Mouse (Mus musculus) heart, postnatal 10 days (tissue): ENCODE measurements at regions not wholly inside any gene's neighbourhood (a gene's known extent, or its start where the extent isn't known, plus 50 kb on each side); places are given as distances from the start of the nearest gene placed in this dataset.

Experiments used
- DNase-seq, 2 experiments: peaks; one replicate each; pipeline ENCODE4 v3.0.0; 2021
- intact Hi-C: fragments of 180-260 bp; cut with DNase I; formaldehyde crosslinking; loops from one replicate; pipeline ENCODE4 v1.15.1; 2025

DNA sequence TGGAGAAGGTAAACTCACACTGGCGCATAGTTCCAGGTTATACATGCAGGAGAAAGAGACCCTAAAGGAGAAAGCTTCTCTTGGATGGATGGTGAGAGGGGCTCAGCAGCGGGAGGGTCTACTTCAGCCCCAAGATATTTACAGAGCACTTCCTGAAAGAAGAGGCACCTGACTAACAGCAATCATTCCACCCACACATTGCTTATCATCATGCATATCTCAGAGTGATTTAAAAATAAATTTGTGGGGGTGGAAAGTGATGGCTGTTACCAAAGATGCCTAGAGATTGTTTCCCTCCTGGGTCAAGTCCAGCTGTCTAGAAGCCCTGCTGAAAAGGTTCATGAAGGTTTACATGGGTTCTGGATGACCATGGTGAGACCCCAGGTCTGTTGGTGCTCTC, 184.4 kb upstream of the Sesn3 start:
- intact Hi-C loops, result no loop called here
- DNase-seq, result no peak

DNA sequence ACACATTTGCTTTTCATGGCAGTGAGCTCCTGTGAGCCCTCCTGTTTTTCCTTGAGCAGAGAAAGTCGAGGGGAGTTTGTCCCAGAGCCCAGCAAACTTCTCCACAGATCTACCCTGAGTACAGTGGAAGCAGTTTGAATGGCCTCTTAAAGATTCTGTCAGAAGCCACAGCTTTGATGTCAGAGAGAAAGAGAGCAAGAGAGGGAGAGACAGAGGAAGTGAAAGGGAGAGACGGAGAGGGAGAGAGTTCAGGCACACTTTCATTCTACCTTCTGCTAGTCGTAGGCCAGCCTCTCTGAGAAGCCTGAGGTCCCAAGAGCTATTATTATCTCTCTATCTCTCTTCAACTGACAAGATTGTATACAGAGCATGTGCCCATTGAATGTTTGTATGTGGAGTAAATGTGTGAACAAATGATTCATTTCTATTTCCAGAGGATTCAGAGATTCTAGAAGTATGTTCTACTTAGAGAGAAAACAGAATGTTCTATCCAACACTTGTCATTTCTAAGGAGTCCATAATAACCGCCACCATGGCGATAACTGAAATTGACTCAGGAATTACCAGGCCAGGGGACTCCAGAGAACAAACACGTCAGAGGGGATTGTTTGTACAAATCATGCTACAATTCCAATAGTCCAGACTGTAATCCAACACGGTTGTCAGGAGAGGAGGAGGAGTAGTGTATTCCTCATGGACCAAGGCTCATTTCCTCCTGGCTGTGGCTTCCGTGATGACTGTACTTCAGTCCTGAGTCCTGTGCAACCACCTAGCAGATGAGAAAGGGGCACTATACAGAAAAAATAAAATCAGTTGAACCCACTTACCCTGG, 183.6 kb upstream of the Sesn3 start:
- intact Hi-C loops, result no loop called here
- no peak for DNase-seq

DNA sequence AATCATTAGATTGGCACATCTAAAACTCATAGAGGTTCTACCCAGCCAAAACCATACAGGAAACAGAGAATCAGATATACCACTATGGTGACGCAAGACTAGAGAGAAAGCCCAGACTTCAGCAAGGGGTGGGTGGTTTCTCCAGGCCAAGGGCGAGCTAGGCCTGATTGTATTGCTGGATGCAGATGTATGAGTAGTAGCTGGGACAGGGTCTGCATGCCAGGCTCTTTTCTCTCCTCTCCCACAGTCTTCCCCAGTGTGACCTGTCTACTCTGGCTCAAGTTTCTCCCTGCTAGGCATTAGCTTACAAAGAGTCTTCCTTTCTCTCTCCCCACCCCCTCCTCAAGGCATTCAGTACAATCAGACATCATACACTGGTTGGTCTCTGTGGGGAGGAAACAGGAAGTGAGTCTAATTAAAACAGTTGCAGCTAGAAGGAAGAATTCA, 181.8 kb upstream of the Sesn3 start:
- intact Hi-C loops, result no loop called here
- DNase-seq, result peak; percentile 14 to 22

DNA sequence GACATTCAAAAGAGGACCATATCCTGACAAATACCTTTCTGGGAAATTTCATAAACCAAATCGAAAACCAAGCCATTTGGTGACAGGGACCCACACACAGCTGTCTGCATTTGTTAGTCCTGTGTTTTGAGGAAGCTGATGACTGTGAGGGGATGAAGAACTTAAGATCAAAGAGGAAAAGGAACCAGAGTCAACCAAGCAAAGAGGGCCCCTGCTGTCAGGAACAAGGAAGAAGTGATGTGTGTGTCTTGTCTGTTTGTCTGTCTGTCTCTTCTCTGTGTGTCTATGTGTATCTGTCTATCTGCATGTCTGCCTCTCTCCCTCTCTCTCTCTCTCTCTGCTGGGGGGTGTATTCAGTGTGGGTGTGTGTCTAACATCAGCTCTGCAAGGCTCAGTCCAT, 171.3 kb upstream of the Sesn3 start:
- intact Hi-C loops, result no loop called here
- no peak for DNase-seq

DNA sequence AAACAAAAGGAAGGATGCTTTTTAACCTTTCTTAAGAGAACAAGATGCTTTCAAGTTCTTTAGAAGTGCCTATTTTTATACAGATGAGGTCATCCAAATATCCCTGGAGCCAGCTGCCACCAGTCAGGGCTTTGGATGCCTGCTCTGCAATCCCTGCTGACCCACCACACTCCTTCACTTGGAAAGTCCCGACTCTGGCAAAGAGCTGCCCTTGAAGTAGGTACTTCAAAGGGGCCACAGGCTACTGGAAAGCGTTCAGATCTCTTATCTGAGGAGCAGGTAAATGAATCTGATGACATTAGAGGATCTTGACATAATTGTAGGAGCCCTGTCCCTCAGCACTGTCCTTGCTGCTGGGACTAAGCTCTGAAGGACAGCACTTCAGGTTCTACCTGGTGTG, 169.9 kb upstream of the Sesn3 start:
- DNase-seq, result peak; percentile 31 to 34
- intact Hi-C loops, result no loop called here

DNA sequence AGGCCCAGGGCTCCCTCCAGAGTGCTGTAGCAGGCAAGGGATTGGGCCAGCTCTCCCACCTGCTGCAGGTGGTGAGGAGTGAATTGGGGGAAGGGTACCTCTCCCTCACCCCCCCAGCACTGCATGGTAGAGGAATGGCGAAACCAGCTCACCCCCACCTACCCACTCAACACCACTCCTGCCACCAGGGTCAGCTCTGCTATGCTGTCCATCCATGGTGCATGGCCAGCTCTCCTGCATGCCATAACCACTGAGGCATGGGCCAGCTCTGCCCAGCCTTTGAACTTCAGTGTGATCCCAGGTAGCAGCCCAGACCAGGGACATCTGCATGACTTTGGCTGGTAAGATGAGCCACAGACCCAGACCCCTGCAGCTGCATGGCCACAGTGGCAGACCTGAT, 168.5 kb upstream of the Sesn3 start:
- intact Hi-C loops, result no loop called here
- DNase-seq, result no peak

DNA sequence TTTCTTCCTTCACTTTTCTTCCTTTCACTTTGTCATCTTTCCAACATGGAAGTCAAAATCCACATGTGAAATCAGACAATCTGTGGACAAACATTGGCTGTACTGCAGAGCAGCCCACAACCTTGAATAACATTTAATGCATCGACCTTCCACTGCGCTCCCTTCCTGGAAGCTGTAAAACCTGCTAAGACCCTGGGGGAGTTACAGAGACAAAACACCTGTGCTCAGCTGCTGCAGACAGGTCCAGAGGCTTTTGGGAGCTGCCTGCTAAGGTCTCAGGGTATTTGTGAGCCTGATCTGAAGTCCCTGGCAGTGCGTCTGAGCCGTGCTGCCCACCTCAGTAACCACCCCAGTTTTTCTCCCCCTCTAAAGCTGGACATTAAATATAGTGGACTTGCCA, 166.1 kb upstream of the Sesn3 start:
- DNase-seq, result no peak
- intact Hi-C loops, result no loop called here

DNA sequence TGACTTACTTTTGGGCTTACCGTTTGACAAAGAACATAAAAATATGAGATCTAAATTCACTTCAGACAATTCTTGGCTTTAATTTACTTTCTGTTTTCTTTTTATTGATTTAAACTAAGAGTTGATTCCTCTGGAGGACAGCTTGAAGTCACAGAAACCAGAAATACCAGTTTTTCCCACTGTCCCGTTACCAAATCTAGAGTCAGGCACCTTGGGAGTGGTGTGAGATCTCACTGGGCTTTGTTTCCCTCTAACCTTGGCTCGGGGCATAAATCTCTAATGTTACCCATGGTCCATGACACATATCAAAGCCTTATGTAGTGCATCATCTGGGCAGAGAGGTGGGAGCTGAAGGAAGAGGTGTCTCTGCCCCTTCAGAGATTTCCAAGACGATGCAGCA, 165.4 kb upstream of the Sesn3 start:
- DNase-seq, result no peak
- intact Hi-C loops, result no loop called here

DNA sequence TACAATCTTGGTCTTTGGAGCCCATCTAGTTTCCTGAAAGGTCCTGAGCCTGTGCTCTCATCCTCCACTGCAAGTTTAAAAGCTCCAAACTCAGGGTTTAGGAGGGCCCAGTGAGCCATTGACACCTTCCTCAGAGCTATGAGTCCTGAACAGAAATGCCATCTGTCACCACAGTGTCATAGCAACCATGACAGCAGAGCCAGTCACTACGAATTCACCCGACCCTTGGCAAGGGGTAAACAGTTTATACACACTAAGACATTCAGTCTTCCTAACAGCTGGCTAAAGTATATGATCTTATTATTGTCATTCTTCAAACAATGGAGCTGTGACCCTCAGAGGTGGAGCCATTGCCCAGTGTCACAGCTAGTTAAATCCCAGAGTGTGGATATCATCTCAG, 163.2 kb upstream of the Sesn3 start:
- intact Hi-C loops, result no loop called here
- no peak for DNase-seq

DNA sequence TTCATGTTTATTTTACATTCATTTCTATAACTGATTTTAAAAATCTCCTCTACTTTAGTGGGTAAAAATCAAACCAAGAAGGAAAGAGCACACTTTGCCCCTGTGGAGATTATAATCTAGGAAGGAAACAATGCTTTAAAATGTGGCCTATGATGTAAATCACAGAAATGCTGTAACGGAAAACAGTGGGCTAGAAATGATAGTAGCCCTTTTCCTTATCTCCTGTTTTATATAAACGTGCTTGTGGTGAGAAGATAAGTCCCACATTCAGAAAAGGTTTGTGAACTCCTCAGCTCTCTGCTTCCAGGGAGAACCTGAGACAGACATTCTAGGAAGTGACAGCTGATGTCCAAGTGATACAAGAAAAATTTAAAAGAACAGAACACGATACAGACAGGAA, 159.3 kb upstream of the Sesn3 start:
- intact Hi-C loops, result no loop called here
- no peak for DNase-seq

DNA sequence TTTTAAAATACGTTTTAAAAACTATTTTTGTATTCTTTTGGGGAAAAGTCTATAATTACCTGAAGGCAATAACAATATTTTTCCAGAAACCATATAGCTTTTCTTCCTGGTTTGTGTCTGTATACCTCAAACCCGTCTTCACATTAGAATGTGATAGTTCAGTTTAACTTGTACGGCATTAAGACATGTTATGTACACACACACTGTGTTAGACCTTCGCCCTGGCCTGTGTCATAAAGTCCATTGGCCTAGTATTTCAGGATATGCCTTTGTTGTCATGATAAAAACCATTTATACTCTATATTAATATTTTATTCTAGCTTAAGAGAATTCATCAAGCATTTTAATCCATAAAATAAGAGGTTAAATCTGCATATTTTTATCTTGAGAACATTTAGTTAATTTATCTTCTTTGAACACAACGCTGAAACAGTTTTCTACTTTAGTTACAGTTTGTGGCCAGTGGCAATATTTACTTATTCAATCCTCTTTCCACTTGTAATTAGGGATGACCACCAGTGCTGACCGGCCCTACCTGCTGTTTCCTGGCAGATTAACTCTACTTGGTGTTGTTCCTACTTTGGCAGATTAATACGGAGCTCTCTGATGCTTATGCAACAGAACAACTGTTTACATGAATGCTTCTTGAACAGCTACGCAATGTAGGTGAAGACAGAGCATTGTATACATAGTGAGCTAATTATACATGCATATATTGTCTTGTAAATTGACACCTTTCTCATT, 158.6 kb upstream of the Sesn3 start:
- no peak for DNase-seq
- intact Hi-C loops, result no loop called here

DNA sequence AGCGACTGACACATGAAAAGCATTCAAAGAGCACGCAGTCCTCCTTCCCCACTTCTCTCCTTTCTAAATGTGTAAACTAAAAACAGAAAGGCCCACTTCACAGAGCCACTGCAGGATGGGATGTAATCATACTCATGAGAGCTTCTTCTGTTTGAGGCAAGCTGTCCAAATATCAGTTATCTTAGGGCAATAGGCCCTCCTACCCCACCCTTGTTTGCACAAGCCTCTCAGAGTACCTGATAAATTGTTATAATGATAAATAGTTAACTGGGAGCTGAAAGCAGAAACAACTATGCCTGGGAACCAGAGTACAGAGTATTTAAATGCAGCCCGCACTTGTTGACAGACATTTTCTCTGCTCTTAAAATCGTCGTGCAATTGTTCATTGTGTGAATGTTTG, 141.5 kb upstream of the Sesn3 start:
- DNase-seq, result no peak
- intact Hi-C loops, result no loop called here

DNA sequence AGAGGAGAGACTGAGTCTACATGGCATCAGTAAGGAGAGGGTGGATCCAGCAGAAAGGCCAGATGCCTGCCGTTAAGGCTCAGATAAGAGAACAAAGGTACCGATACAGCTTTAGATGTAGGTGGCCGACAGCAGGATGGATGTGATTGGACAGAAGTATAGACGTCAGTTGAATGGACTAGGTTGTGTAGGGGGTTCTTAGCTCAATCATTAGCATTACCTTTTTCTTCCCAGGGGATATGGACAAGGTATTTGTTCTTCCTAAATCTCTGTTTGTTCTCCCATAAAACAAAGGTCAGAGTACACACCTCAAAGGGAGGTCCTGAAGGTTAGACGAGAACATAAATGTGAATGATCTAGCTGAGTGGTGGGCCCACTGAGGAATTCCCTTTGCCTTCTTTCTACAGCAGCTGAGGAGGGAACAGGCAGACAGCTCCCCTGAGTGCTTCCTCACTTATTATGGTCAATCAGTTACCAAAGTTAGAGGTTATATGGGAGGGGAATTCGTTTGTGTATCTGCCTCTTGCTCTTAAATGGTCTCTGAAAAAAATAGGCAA, 139.9 kb upstream of the Sesn3 start:
- DNase-seq, result no peak
- intact Hi-C loops, result no loop called here

DNA sequence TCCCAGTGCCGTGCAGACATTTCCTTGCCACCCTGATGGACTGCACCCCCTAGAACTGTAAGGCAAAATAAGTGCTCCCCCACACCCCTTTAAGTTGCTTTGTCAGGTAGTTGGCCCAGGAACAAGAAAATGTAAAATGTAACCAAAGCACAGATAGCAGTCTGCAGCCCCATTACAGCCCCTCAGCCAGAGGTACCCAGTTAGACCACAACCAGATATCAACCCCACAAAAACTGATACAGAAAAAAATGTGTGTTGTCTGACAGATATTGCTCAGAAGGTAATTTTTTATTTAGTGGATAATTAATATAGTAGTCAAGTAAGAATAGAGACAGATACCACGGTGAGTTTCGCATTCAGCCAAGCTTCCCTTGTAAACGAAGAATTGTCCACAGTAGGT, 133.5 kb upstream of the Sesn3 start:
- intact Hi-C loops, result no loop called here
- DNase-seq, result no peak

DNA sequence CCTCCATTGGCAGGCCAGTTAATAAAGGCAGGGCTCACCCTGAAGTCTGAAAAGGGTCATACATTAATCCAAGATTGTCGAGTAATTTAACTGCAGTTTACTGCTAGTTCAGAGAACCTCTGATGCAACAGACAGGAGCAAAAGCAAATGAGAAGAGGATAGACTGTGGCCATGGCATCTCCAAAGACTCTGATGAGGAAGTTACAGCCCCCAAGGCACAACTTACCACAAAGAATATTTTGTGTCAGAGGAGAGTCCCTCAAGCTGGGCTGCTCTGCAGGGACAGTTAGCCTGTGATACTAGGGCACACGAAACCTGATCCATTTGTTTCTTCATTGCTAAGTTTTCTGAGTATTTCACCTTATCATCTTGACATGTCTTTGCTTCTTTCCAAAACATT, 130.9 kb upstream of the Sesn3 start:
- intact Hi-C loops, result no loop called here
- DNase-seq, result no peak

DNA sequence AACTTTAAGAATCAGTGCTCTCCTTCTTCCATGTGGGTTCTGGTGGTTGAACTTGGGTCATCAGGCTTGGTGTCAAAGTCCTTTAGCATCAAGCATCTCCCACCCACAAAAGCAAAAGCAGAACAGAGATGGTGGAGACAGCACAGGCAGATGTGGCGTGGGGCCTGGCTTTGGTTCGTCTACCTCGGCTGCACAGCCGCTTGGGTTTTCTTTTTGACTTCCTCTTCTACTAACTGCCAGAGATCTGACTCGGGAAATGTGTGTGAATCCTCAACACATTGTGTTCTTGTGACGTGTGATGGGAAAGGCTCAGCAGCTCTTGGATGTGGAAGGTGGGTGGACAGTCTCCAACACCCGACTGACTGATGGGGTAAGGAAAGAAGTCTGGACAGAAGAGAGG, 127.8 kb upstream of the Sesn3 start:
- intact Hi-C loops, result no loop called here
- peak; percentile 26 to 36 for DNase-seq

DNA sequence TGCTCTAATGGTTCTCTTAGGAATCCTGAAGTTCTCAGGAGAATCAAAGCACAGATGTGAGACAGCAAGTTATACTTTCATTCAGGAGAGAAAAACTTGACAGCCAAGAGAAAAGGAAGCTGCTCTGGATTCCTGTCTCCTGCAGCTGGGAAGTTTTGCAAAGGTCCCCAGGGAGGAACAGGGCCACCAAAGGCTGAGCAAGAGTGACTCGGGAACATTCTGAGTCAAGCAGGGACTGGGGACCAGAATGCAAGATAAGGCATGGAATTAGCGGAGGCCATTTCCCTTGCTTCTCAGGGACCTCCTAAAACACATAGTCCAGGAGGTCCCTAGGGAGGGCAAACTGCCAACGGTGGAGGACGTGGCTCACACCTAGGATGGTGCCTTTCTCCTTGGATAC, 127.1 kb upstream of the Sesn3 start:
- peak; percentile 62 to 64 for DNase-seq
- intact Hi-C loops, result no loop called here

DNA sequence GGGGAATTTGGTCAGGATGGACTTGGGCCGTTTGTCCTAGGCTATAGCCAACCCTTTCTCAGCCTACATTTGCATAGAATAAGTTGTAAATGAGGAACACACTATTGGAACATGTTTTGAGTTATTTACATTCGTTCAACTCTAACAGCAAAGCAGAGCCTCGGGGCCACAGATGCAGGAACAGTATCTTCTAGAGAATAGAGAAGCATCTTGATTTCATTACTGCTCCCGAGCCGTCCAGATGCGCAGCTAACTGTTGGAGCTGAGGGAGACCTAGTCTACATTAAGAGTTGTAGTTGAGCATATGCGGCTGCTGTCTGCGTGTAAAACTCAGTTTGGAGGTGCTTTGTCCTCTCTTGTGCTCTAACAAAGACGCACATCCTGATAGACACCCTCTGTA, 124.6 kb upstream of the Sesn3 start:
- intact Hi-C loops, result no loop called here

DNA sequence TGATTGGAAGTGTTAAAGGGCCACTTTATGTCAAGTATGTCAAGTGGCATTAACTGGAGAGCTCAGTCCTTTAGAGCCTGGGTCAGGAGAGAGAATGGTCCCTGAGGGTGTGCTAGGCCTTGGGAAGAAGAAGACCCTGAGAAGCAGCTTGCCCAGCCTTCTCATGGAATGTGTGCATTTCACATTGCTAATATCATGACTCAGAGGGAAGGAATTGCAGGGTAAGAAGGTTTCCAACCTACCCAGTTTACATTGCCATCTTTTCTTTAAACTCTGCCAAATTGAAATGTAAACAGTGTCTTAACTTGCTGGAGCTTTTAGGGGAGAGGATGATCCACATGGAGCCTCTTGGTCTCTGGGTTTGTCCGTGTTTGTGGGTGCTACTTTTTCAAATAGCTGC, 117.9 kb upstream of the Sesn3 start:
- intact Hi-C loops, result no loop called here
- DNase-seq, result no peak

More for the DNA sequence above, 124.6 kb upstream of the Sesn3 start:
- no peak for DNase-seq

DNA sequence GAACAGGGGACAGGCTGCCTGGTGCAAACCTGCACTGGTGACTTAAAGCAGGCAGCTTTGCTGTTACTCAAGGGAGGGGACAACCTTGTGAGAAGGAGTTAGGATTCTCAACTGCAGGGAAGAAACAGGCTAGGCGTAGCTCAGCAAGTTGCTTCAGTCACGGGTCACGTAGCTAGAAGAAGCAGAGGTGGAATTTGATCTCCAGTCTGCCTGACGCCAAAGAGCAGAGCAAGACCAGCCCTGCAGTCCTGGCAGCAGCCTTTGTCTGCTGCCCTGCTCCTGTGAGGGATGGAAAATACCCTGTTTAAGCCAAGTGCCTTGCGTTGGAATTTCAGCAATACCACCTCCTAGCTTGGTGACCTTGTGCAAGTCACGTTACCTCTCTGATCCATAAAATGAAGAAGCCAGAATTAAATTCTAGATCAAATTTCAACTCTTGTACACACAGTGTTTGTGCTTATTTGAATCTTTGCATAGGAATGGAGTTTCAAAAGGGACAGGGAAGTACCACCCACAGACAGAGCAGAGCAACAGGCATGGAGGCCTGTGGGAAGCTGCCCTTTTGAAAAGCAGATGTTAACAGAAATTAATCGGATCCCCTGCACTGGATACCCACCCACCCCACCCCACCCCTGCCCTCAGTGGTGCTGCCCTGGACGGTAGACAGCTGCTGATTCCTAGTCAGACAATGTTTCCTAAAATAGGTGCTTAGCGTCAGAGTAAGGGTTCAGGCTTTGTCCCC, 116.6 kb upstream of the Sesn3 start:
- intact Hi-C loops, result no loop called here
- no peak for DNase-seq

DNA sequence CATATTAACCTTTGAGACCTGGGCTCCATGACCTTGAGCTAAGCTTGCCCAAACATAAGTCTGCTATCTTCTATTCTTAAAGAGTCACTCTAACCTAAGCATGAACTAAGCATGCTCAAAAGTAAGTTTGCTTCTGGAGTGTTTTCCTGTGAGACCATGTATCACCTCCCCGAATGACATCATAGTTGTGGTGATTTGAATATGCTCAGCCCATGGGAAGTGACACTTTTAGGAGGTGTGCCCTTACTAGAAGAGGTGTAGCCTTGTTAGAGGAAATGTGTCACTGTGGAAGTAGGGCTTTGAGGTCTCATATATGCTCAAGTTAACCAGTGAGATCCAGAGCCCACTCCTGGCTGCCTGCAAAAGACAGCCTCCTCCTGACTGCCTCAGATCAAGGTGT, 114.7 kb upstream of the Sesn3 start:
- intact Hi-C loops, result no loop called here
- DNase-seq, result no peak
